Comparison of ENCODE assay signal across 14 mouse cellular contexts in genomic region chr15:83530688-83531087, GRCm38 (mm10). TPM values are rescaled to one million over a fixed set of nuclear protein-coding genes. Genes with fewer than 3 reads are reported as not detected.
DNase-seq lines count a peak whose midpoint lies in the region; ATAC-seq and TF ChIP-seq lines count a peak whose summit lies in the region.
"Had no signal": no experiment of that assay in that cellular context is flagged by ENCODE, and none has a peak within 500 bp of the region (broad histone marks: within the 10 kb centered on the region; RNA-seq: fewer than 3 reads in every experiment).

No protein-coding gene starts in this region.

- H3K4me1 ChIP-seq in lung, adult 2 months (ENCODE audit: control insufficient read depth, insufficient read depth, low read length), result peaks cover 38% of the 10 kb centered on the region
- peaks cover 19% of the 10 kb centered on the region for H3K4me1 ChIP-seq in stomach, embryonic 15.5 days
- no peaks in the 10 kb centered on the region; the same call in 1 of the 2 replicates for H3K4me1 ChIP-seq in cerebellum, adult 2 months (ENCODE audit: control insufficient read depth, insufficient read depth, low read length)

- peak overlapping the region; percentile 65 for H3K27ac ChIP-seq in stomach, embryonic 15.5 days
- no peak overlapping the region for H3K27ac ChIP-seq in cerebellum, adult 2 months (ENCODE audit: insufficient read depth, low read length)
- H3K27ac ChIP-seq: liver, embryonic 15.5 days had no signal

- no peaks in the 10 kb centered on the region for H3K9me3 ChIP-seq in stomach, embryonic 15.5 days
- H3K9me3 ChIP-seq: liver, embryonic 15.5 days had no signal

- DNase-seq in gastrocnemius, adult 18-20 months (ENCODE audit: low spot score), result peak; percentile 20
- DNase-seq in gastrocnemius, postnatal 25 days, result no peak
- DNase-seq in lung, adult 2 months, result peak; percentile 64
- no peak for DNase-seq in lung, postnatal 4 days
- DNase-seq in kidney, postnatal 10 days, result peak; percentile 59
- no peak for DNase-seq in retina, postnatal 1 day
- DNase-seq in cerebellum, adult 2 months, result no peak
- DNase-seq: right cerebral cortex, postnatal 25 days had no signal

- 35% methylated on average over 6 of the region's 6 CpGs for WGBS in lung, adult 2 months
- 58% methylated on average over 6 of the region's 6 CpGs for WGBS in stomach, embryonic 15.5 days
- WGBS in cerebellum, adult 2 months, result 81% methylated on average over 6 of the region's 6 CpGs

- H3K36me3 ChIP-seq in stomach, embryonic 15.5 days, result no peaks in the 10 kb centered on the region
- H3K36me3 ChIP-seq: G1E; liver, embryonic 15.5 days had no signal

- H3K4me3 ChIP-seq in lung, adult 2 months (replicated peaks; ENCODE audit: extremely low read depth, low read depth, low read length), result no peak overlapping the region
- no peak overlapping the region for H3K4me3 ChIP-seq in stomach, embryonic 15.5 days (replicated peaks)
- no peak overlapping the region for H3K4me3 ChIP-seq in cerebellum, adult 2 months (replicated peaks; ENCODE audit: insufficient read depth, low read depth, low read length)
- H3K4me3 ChIP-seq: erythroblast, embryonic 14.5 days; liver, embryonic 15.5 days had no signal

- no peak overlapping the region for H3K4me2 ChIP-seq in stomach, embryonic 15.5 days
- H3K4me2 ChIP-seq: liver, embryonic 15.5 days had no signal

- no peak for TF ChIP-seq CTCF in lung, adult 2 months (IDR thresholded peaks at IDR 0.05; ENCODE audit: insufficient read depth, low read length)
- no peak for TF ChIP-seq CTCF in cerebellum, adult 2 months (IDR thresholded peaks at IDR 0.05; ENCODE audit: borderline replicate concordance, insufficient read depth, low read depth, low read length)

- ATAC-seq in stomach, embryonic 15.5 days (ENCODE audit: insufficient read depth, low FRiP score, low read depth), result no peak
- ATAC-seq: midbrain, embryonic 16.5 days had no signal

- peaks cover 26% of the 10 kb centered on the region for H3K27me3 ChIP-seq in stomach, embryonic 15.5 days (replicated peaks)
- peaks cover 2% of the 10 kb centered on the region; the same call in 1 of the 2 replicates for H3K27me3 ChIP-seq in cerebellum, adult 2 months (ENCODE audit: control insufficient read depth, insufficient read depth, low read length)

- TF ChIP-seq POLR2A in lung, adult 2 months (IDR thresholded peaks at IDR 0.05; ENCODE audit: borderline replicate concordance, extremely low read depth, low read depth, low read length), result no peak
- no peak for TF ChIP-seq POLR2A in cerebellum, adult 2 months (IDR thresholded peaks at IDR 0.05; ENCODE audit: borderline replicate concordance, insufficient read depth, low read length)

- no peak overlapping the region for H3K9ac ChIP-seq in stomach, embryonic 15.5 days
- H3K9ac ChIP-seq: liver, embryonic 15.5 days had no signal

RNA-seq across cellular contexts. Expression of gene Bik, which starts 4.0 kb away (rescaled TPM):
- 1 to 10 TPM in 1 of 2 experiments, under 1 TPM in 1; 0.91 to 1.4 TPM for total RNA-seq in gastrocnemius, adult 18-20 months (2021)
- total RNA-seq in gastrocnemius, postnatal 25 days (2021), result 1 to 10 TPM in 1 of 2 experiments, under 1 TPM in 1; 0.59 to 1.3 TPM
- polyA plus RNA-seq in lung, adult 2 months (2012; rRNA removed), result 21.8 and 25.1 TPM in 2 replicates
- polyA plus RNA-seq in stomach, embryonic 15.5 days (2015; fragmentation: Nextera tagmentation; extraction: Ambion mirVana), result 5.8 TPM in 2 replicates
- polyA plus RNA-seq in cerebellum, adult 2 months (2012; rRNA removed), result 0.31 and 0.84 TPM in 2 replicates
- total RNA-seq: G1E; left cerebral cortex, adult 18-20 months had no signal
- polyA plus RNA-seq: erythroblast, embryonic 14.5 days; G1E had no signal

RNA-seq across cellular contexts. Expression of gene Ttll1, which starts 20.0 kb away (rescaled TPM):
- 1 to 10 TPM; 3.5 to 4.3 TPM for total RNA-seq in gastrocnemius, adult 18-20 months (2021)
- total RNA-seq in gastrocnemius, postnatal 25 days (2021), result 1 to 10 TPM; 2.2 to 6.3 TPM
- 9.0 and 12.6 TPM in 2 replicates for polyA plus RNA-seq in lung, adult 2 months (2012; rRNA removed)
- 19.8 and 20.1 TPM in 2 replicates for polyA plus RNA-seq in stomach, embryonic 15.5 days (2015; fragmentation: Nextera tagmentation; extraction: Ambion mirVana)
- 33.9 and 36.8 TPM in 2 replicates for polyA plus RNA-seq in cerebellum, adult 2 months (2012; rRNA removed)

RNA-seq across cellular contexts. Expression of gene Tspo, which starts 32.7 kb away (rescaled TPM):
- total RNA-seq in gastrocnemius, adult 18-20 months (2021), result 10 to 100 TPM; 19.6 to 26.8 TPM
- 10 to 100 TPM; 21.2 to 34.5 TPM for total RNA-seq in gastrocnemius, postnatal 25 days (2021)
- 396 and 550 TPM in 2 replicates for polyA plus RNA-seq in lung, adult 2 months (2012; rRNA removed)
- polyA plus RNA-seq in stomach, embryonic 15.5 days (2015; fragmentation: Nextera tagmentation; extraction: Ambion mirVana), result 94.5 and 118 TPM in 2 replicates
- polyA plus RNA-seq in cerebellum, adult 2 months (2012; rRNA removed), result 12.2 and 13.7 TPM in 2 replicates

RNA-seq across cellular contexts. Expression of gene Mcat, which starts 32.9 kb away (rescaled TPM):
- total RNA-seq in gastrocnemius, adult 18-20 months (2021), result 10 to 100 TPM; 20.4 to 22.1 TPM
- 10 to 100 TPM; 18.6 to 21.4 TPM for total RNA-seq in gastrocnemius, postnatal 25 days (2021)
- 17.4 and 17.9 TPM in 2 replicates for polyA plus RNA-seq in lung, adult 2 months (2012; rRNA removed)
- 33.6 and 35.4 TPM in 2 replicates for polyA plus RNA-seq in stomach, embryonic 15.5 days (2015; fragmentation: Nextera tagmentation; extraction: Ambion mirVana)
- polyA plus RNA-seq in cerebellum, adult 2 months (2012; rRNA removed), result 22.9 and 25.0 TPM in 2 replicates

Comparison
In these comparisons a context has a peak if more than half of its experiments do, and no peak if none do; other contexts are left out.
1. DNase-seq: peak in gastrocnemius, adult 18-20 months (single experiment), lung, adult 2 months (single experiment) and kidney, postnatal 10 days (single experiment); none in gastrocnemius, postnatal 25 days (single experiment), lung, postnatal 4 days (0 of 2), retina, postnatal 1 day (single experiment) and cerebellum, adult 2 months (0 of 2).